Mouse (Mus musculus) adrenal gland, postnatal 36 days (tissue): Measurements from ENCODE around the gene Cyp4v3. TPM values are rescaled to one million over a fixed set of nuclear protein-coding genes. Genes with fewer than 3 reads are reported as not detected.

Source experiments
- total RNA-seq, 2 experiments: library from RNA; stranded (reverse); gene quantifications; 2 replicates each; pipeline ENCODE4 v1.2.3; 2021

Cyp4v3 gene
- total RNA-seq, 2 experiments from 2014 or later = 16.9 to 22.2 TPM

Other genes with a start within 250 kb of the Cyp4v3 start
- gene F11, start 71.2 kb downstream of the Cyp4v3 start, total RNA-seq = under 1 TPM in 1 of 2 experiments, not detected in 1; 0.20 TPM
- gene Klkb1, start 38.4 kb downstream of the Cyp4v3 start, total RNA-seq = under 1 TPM in 1 of 2 experiments, not detected in 1; 0.07 TPM
- not detected for gene Gm45753, start 24.8 kb downstream of the Cyp4v3 start, total RNA-seq
- gene Fam149a, start 49.1 kb upstream of the Cyp4v3 start, total RNA-seq = 1 to 10 TPM; 8.2 to 9.7 TPM
- 1 to 10 TPM; 4.8 to 7.2 TPM for gene Tlr3, start 77.9 kb upstream of the Cyp4v3 start, total RNA-seq
- 100 to 1,000 TPM; 117 to 150 TPM for gene Sorbs2, start 174.6 kb upstream of the Cyp4v3 start, total RNA-seq